Comparison of ENCODE assay signal across 12 mouse cellular contexts in genomic region chr4:154949589-154949982, GRCm38 (mm10). TPM values are rescaled to one million over a fixed set of nuclear protein-coding genes. Genes with fewer than 3 reads are reported as not detected.
DNase-seq lines count a peak whose midpoint lies in the region; ATAC-seq and TF ChIP-seq lines count a peak whose summit lies in the region.
"Had no signal": no experiment of that assay in that cellular context is flagged by ENCODE, and none has a peak within 500 bp of the region (broad histone marks: within the 10 kb centered on the region; RNA-seq: fewer than 3 reads in every experiment).

No protein-coding gene starts in this region.

- ATAC-seq in embryonic facial prominence, embryonic 11.5 days (replicated peaks; ENCODE audit: insufficient number of reproducible peaks, low FRiP score, low TSS enrichment, low read depth) = no peak
- peak; percentile 31 for ATAC-seq in forebrain, embryonic 12.5 days (ENCODE audit: low FRiP score)
- ATAC-seq in hindbrain, postnatal 0 days = no peak
- no peak for ATAC-seq in neural tube, embryonic 12.5 days (ENCODE audit: low FRiP score, low read depth)
- no peak for ATAC-seq in activated CD4-positive, CD25-positive, alpha-beta regulatory T cell, adult 4 months
- no peak for ATAC-seq in lung, postnatal 0 days

- H3K9ac ChIP-seq in embryonic facial prominence, embryonic 11.5 days (replicated peaks; ENCODE audit: low read length) = no peak overlapping the region
- no peak overlapping the region for H3K9ac ChIP-seq in forebrain, embryonic 12.5 days
- no peak overlapping the region for H3K9ac ChIP-seq in hindbrain, postnatal 0 days (replicated peaks; ENCODE audit: low read length)
- H3K9ac ChIP-seq in neural tube, embryonic 12.5 days = 0 out of 2 replicates have a peak overlapping the region, but pooled peaks have one; percentile 26
- H3K9ac ChIP-seq in lung, postnatal 0 days (replicated peaks; ENCODE audit: low read depth) = no peak overlapping the region
- H3K9ac ChIP-seq: liver, embryonic 14.5 days had no signal

- no peak overlapping the region for H3K27ac ChIP-seq in embryonic facial prominence, embryonic 11.5 days (replicated peaks; ENCODE audit: low read depth, low read length)
- H3K27ac ChIP-seq in forebrain, embryonic 12.5 days = peak overlapping the region; percentile 95
- H3K27ac ChIP-seq in hindbrain, postnatal 0 days = no peak overlapping the region
- H3K27ac ChIP-seq in neural tube, embryonic 12.5 days = no peak overlapping the region
- H3K27ac ChIP-seq in lung, postnatal 0 days (ENCODE audit: low read length) = no peak overlapping the region
- H3K27ac ChIP-seq: liver, embryonic 14.5 days had no signal

- WGBS in embryonic facial prominence, embryonic 11.5 days = 11% methylated on average over 16 of the region's 16 CpGs
- WGBS in forebrain, embryonic 12.5 days = 4% methylated on average over 16 of the region's 16 CpGs
- 2% methylated on average over 16 of the region's 16 CpGs for WGBS in hindbrain, postnatal 0 days
- 10% methylated on average over 16 of the region's 16 CpGs for WGBS in neural tube, embryonic 12.5 days
- WGBS in lung, postnatal 0 days = 10% methylated on average over 15 of the region's 16 CpGs

- H3K4me3 ChIP-seq in embryonic facial prominence, embryonic 11.5 days (ENCODE audit: low read depth, low read length) = no peak overlapping the region
- H3K4me3 ChIP-seq in forebrain, embryonic 12.5 days (replicated peaks) = peak overlapping the region; percentile 13
- no peak overlapping the region for H3K4me3 ChIP-seq in hindbrain, postnatal 0 days (ENCODE audit: low read length)
- H3K4me3 ChIP-seq in neural tube, embryonic 12.5 days = no peak overlapping the region
- no peak overlapping the region for H3K4me3 ChIP-seq in lung, postnatal 0 days (ENCODE audit: low read depth, low read length)

- H3K4me1 ChIP-seq in embryonic facial prominence, embryonic 11.5 days (ENCODE audit: control insufficient read depth, insufficient read depth, low read length) = peaks cover 3% of the 10 kb centered on the region; the same call in 1 of the 2 replicates
- H3K4me1 ChIP-seq in forebrain, embryonic 12.5 days = peaks cover 91% of the 10 kb centered on the region
- peaks cover 14% of the 10 kb centered on the region for H3K4me1 ChIP-seq in hindbrain, postnatal 0 days (ENCODE audit: insufficient read depth, low read length)
- peaks cover 59% of the 10 kb centered on the region for H3K4me1 ChIP-seq in neural tube, embryonic 12.5 days
- no peaks in the 10 kb centered on the region for H3K4me1 ChIP-seq in lung, postnatal 0 days (ENCODE audit: insufficient read depth, low read depth, low read length)

- TF ChIP-seq CTCF in hindbrain, postnatal 0 days (IDR thresholded peaks at IDR 0.05; ENCODE audit: low read depth) = no peak
- no peak for TF ChIP-seq CTCF in lung, postnatal 0 days (IDR thresholded peaks at IDR 0.05)

- H3K4me2 ChIP-seq in embryonic facial prominence, embryonic 11.5 days (ENCODE audit: low read depth, low read length) = no peak overlapping the region
- peak overlapping the region; percentile 41 for H3K4me2 ChIP-seq in forebrain, embryonic 12.5 days
- peak overlapping the region; percentile 31; the same call in 1 of the 2 replicates for H3K4me2 ChIP-seq in hindbrain, postnatal 0 days (ENCODE audit: low read depth, low read length)
- peak overlapping the region; percentile 42 for H3K4me2 ChIP-seq in neural tube, embryonic 12.5 days (replicated peaks)
- H3K4me2 ChIP-seq in lung, postnatal 0 days (replicated peaks; ENCODE audit: low read depth, low read length) = no peak overlapping the region

- H3K36me3 ChIP-seq in embryonic facial prominence, embryonic 11.5 days (replicated peaks; ENCODE audit: control insufficient read depth, insufficient read depth, low read depth, low read length) = no peaks in the 10 kb centered on the region
- H3K36me3 ChIP-seq in forebrain, embryonic 12.5 days (replicated peaks) = no peaks in the 10 kb centered on the region
- no peaks in the 10 kb centered on the region for H3K36me3 ChIP-seq in hindbrain, postnatal 0 days (ENCODE audit: insufficient read depth, low read length)
- no peaks in the 10 kb centered on the region for H3K36me3 ChIP-seq in neural tube, embryonic 12.5 days
- no peaks in the 10 kb centered on the region for H3K36me3 ChIP-seq in lung, postnatal 0 days (ENCODE audit: insufficient read depth, low read length)

- peak; percentile 54 for DNase-seq in embryonic facial prominence, embryonic 11.5 days (ENCODE audit: low spot score)
- peak; percentile 58 for DNase-seq in hindbrain, postnatal 0 days (ENCODE audit: low spot score)
- DNase-seq in lung, postnatal 0 days (ENCODE audit: low spot score) = no peak
- no peak for DNase-seq in testis, postnatal 10 days (ENCODE audit: low spot score)
- DNase-seq: cerebellum, postnatal 25 days; kidney, postnatal 10 days; thymus, postnatal 36 days had no signal

- peaks cover 37% of the 10 kb centered on the region for H3K27me3 ChIP-seq in embryonic facial prominence, embryonic 11.5 days (ENCODE audit: control insufficient read depth, insufficient read depth, low read length)
- H3K27me3 ChIP-seq in forebrain, embryonic 12.5 days = peaks cover 31% of the 10 kb centered on the region
- no peaks in the 10 kb centered on the region for H3K27me3 ChIP-seq in hindbrain, postnatal 0 days (ENCODE audit: insufficient read depth, low read length)
- peaks cover 16% of the 10 kb centered on the region; the same call in 1 of the 2 replicates for H3K27me3 ChIP-seq in neural tube, embryonic 12.5 days (replicated peaks)
- peaks cover 39% of the 10 kb centered on the region for H3K27me3 ChIP-seq in lung, postnatal 0 days (replicated peaks; ENCODE audit: insufficient read depth, low read length)

- no peaks in the 10 kb centered on the region for H3K9me3 ChIP-seq in embryonic facial prominence, embryonic 11.5 days (replicated peaks; ENCODE audit: control insufficient read depth, low read length)
- no peaks in the 10 kb centered on the region for H3K9me3 ChIP-seq in forebrain, embryonic 12.5 days
- no peaks in the 10 kb centered on the region for H3K9me3 ChIP-seq in hindbrain, postnatal 0 days (ENCODE audit: low read length)
- no peaks in the 10 kb centered on the region for H3K9me3 ChIP-seq in neural tube, embryonic 12.5 days
- H3K9me3 ChIP-seq in lung, postnatal 0 days (ENCODE audit: low read length) = no peaks in the 10 kb centered on the region

- no peak for TF ChIP-seq EP300 in lung, postnatal 0 days (IDR thresholded peaks at IDR 0.05)

RNA-seq across cellular contexts. Expression of gene Hes5, which starts 11.1 kb away (rescaled TPM):
- polyA plus RNA-seq in embryonic facial prominence, embryonic 11.5 days (2014; fragmentation: Nextera tagmentation; extraction: Ambion mirVana) = 35.4 and 47.4 TPM in 2 replicates
- polyA plus RNA-seq in forebrain, embryonic 12.5 days (2016; fragmentation: Nextera tagmentation; extraction: Ambion mirVana) = 456 and 462 TPM in 2 replicates
- 149 and 177 TPM in 2 replicates for total RNA-seq in hindbrain, postnatal 0 days (2014; rRNA removed)
- polyA plus RNA-seq in hindbrain, postnatal 0 days (2015; fragmentation: Nextera tagmentation; extraction: Ambion mirVana) = 106 and 122 TPM in 2 replicates
- 396 and 412 TPM in 2 replicates for polyA plus RNA-seq in neural tube, embryonic 12.5 days (2016; fragmentation: Nextera tagmentation; extraction: Ambion mirVana)
- 1 to 10 TPM; 1.0 to 1.1 TPM for polyA plus RNA-seq in activated CD4-positive, CD25-positive, alpha-beta regulatory T cell, adult 4 months (2017; shearing (Covaris generic))
- polyA plus RNA-seq in lung, postnatal 0 days (2015; fragmentation: Nextera tagmentation; extraction: Ambion mirVana) = 0.10 TPM in 1 of 2 replicates, not detected in the other
- total RNA-seq: heart, adult 8-10 months had no signal

RNA-seq across cellular contexts. Expression of gene Pank4, which starts 14.3 kb away (rescaled TPM):
- 43.6 and 48.8 TPM in 2 replicates for polyA plus RNA-seq in embryonic facial prominence, embryonic 11.5 days (2014; fragmentation: Nextera tagmentation; extraction: Ambion mirVana)
- 46.7 and 51.8 TPM in 2 replicates for polyA plus RNA-seq in forebrain, embryonic 12.5 days (2016; fragmentation: Nextera tagmentation; extraction: Ambion mirVana)
- total RNA-seq in hindbrain, postnatal 0 days (2014; rRNA removed) = 34.5 and 40.9 TPM in 2 replicates
- polyA plus RNA-seq in hindbrain, postnatal 0 days (2015; fragmentation: Nextera tagmentation; extraction: Ambion mirVana) = 25.2 and 28.1 TPM in 2 replicates
- 41.2 and 46.3 TPM in 2 replicates for polyA plus RNA-seq in neural tube, embryonic 12.5 days (2016; fragmentation: Nextera tagmentation; extraction: Ambion mirVana)
- 10 to 100 TPM; 37.4 to 40.1 TPM for polyA plus RNA-seq in activated CD4-positive, CD25-positive, alpha-beta regulatory T cell, adult 4 months (2017; shearing (Covaris generic))
- 20.5 and 23.0 TPM in 2 replicates for polyA plus RNA-seq in lung, postnatal 0 days (2015; fragmentation: Nextera tagmentation; extraction: Ambion mirVana)

RNA-seq across cellular contexts. Expression of gene Tnfrsf14, which starts 21.2 kb away (rescaled TPM):
- polyA plus RNA-seq in embryonic facial prominence, embryonic 11.5 days (2014; fragmentation: Nextera tagmentation; extraction: Ambion mirVana) = 0.35 and 0.71 TPM in 2 replicates
- polyA plus RNA-seq in forebrain, embryonic 12.5 days (2016; fragmentation: Nextera tagmentation; extraction: Ambion mirVana) = 0.21 and 1.2 TPM in 2 replicates
- total RNA-seq in hindbrain, postnatal 0 days (2014; rRNA removed) = 0.52 TPM in 1 of 2 replicates, not detected in the other
- 0.16 and 0.29 TPM in 2 replicates for polyA plus RNA-seq in hindbrain, postnatal 0 days (2015; fragmentation: Nextera tagmentation; extraction: Ambion mirVana)
- 0.34 and 1.2 TPM in 2 replicates for polyA plus RNA-seq in neural tube, embryonic 12.5 days (2016; fragmentation: Nextera tagmentation; extraction: Ambion mirVana)
- polyA plus RNA-seq in activated CD4-positive, CD25-positive, alpha-beta regulatory T cell, adult 4 months (2017; shearing (Covaris generic)) = 100 to 1,000 TPM in 1 of 2 experiments, 10 to 100 TPM in 1; 57.3 to 109 TPM
- polyA plus RNA-seq in lung, postnatal 0 days (2015; fragmentation: Nextera tagmentation; extraction: Ambion mirVana) = 1.5 and 2.1 TPM in 2 replicates

RNA-seq across cellular contexts. Expression of gene Fam213b, which starts 50.7 kb away (rescaled TPM):
- polyA plus RNA-seq in embryonic facial prominence, embryonic 11.5 days (2014; fragmentation: Nextera tagmentation; extraction: Ambion mirVana) = 45.7 and 46.9 TPM in 2 replicates
- polyA plus RNA-seq in forebrain, embryonic 12.5 days (2016; fragmentation: Nextera tagmentation; extraction: Ambion mirVana) = 29.8 and 30.3 TPM in 2 replicates
- total RNA-seq in hindbrain, postnatal 0 days (2014; rRNA removed) = 33.5 and 47.3 TPM in 2 replicates
- polyA plus RNA-seq in hindbrain, postnatal 0 days (2015; fragmentation: Nextera tagmentation; extraction: Ambion mirVana) = 78.2 and 83.8 TPM in 2 replicates
- 36.1 and 40.4 TPM in 2 replicates for polyA plus RNA-seq in neural tube, embryonic 12.5 days (2016; fragmentation: Nextera tagmentation; extraction: Ambion mirVana)
- polyA plus RNA-seq in activated CD4-positive, CD25-positive, alpha-beta regulatory T cell, adult 4 months (2017; shearing (Covaris generic)) = 1 to 10 TPM; 6.5 to 7.6 TPM
- 16.8 and 18.9 TPM in 2 replicates for polyA plus RNA-seq in lung, postnatal 0 days (2015; fragmentation: Nextera tagmentation; extraction: Ambion mirVana)

Comparison
In these comparisons a context has a peak if more than half of its experiments do, and no peak if none do; other contexts are left out.
1. DNase-seq: peak in embryonic facial prominence, embryonic 11.5 days (single experiment) and hindbrain, postnatal 0 days (single experiment); none in lung, postnatal 0 days (single experiment) and testis, postnatal 10 days (single experiment).
2. H3K4me2 ChIP-seq: peak in forebrain, embryonic 12.5 days (single experiment), hindbrain, postnatal 0 days (single experiment) and neural tube, embryonic 12.5 days (single experiment); none in embryonic facial prominence, embryonic 11.5 days (single experiment) and lung, postnatal 0 days (single experiment).
3. RNA of gene Hes5, which starts 11.1 kb away (polyA plus RNA-seq): 456 to 462 TPM in forebrain, embryonic 12.5 days, 396 to 412 TPM in neural tube, embryonic 12.5 days, 106 to 122 TPM in hindbrain, postnatal 0 days and 35.4 to 47.4 TPM in embryonic facial prominence, embryonic 11.5 days; 1.0 to 1.1 TPM in activated CD4-positive, CD25-positive, alpha-beta regulatory T cell, adult 4 months and 0.10 TPM in lung, postnatal 0 days; every median in the first group is over 10 times any median in the second.
4. RNA of gene Tnfrsf14, which starts 21.2 kb away (polyA plus RNA-seq): 57.3 to 109 TPM in activated CD4-positive, CD25-positive, alpha-beta regulatory T cell, adult 4 months; 1.5 to 2.1 TPM in lung, postnatal 0 days, 0.21 to 1.2 TPM in forebrain, embryonic 12.5 days, 0.35 to 0.71 TPM in embryonic facial prominence, embryonic 11.5 days, 0.34 to 1.2 TPM in neural tube, embryonic 12.5 days and 0.16 to 0.29 TPM in hindbrain, postnatal 0 days; every median in the first group is over 10 times any median in the second.